Mouse (Mus musculus): ENCODE measurements around the gene Tcf7l2.

- TF ChIP-seq CTCF (IDR thresholded peaks at IDR 0.05; ENCODE audit: low read depth, low read length) (no peak), POLR2A (IDR thresholded peaks at IDR 0.05; ENCODE audit: extremely low read depth, insufficient read depth, low read length) (no peak)
These were observed 53.3 kb downstream of the Tcf7l2 start for GRCm38 (mm10) chr19:55794946-55795340.

All from liver, adult 2 months (tissue).